26 mouse cellular contexts compared by ENCODE assay signal in the genomic region with DNA sequence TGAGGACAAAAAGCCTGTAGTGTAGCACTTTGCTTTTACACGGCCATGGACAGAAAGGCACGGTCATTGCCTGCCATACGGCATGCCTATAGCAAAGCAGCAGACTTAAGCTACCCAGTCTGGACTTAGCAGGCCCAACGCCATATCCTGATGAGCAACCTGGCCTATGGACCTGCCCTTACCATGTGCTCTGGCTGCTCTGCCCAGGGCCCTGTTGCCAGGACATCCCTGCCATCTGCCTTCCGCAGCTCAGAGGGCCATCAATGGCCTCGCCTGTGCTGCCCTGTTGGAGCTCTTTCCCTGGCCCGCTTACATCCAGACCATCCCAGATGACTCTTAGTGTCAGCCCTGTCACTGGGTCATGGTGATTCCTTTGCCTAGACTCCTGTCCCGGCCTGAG. TPM values are rescaled to one million over a fixed set of nuclear protein-coding genes. Genes with fewer than 3 reads are reported as not detected.
DNase-seq lines count a peak whose midpoint lies in the region; ATAC-seq lines count a peak whose summit lies in the region.
"Had no signal": no experiment of that assay in that cellular context is flagged by ENCODE, and none has a peak within 500 bp of the region (broad histone marks: within the 10 kb centered on the region; RNA-seq: fewer than 3 reads in every experiment).

No protein-coding gene starts in this region.

- no peak overlapping the region for H3K4me2 ChIP-seq in intestine, embryonic 15.5 days (replicated peaks)
- H3K4me2 ChIP-seq: embryonic facial prominence, embryonic 15.5 days; hindbrain, embryonic 13.5 days had no signal

- peaks cover 100% of the 10 kb centered on the region for H3K4me1 ChIP-seq in megakaryocyte, embryonic 14.5 days
- peaks cover 6% of the 10 kb centered on the region; the same call in 1 of the 2 replicates for H3K4me1 ChIP-seq in intestine, embryonic 15.5 days (replicated peaks)

- H3K4me3 ChIP-seq in megakaryocyte, embryonic 14.5 days (replicated peaks) = peak overlapping the region; percentile 30
- no peak overlapping the region for H3K4me3 ChIP-seq in intestine, embryonic 15.5 days (replicated peaks)
- H3K4me3 ChIP-seq: embryonic facial prominence, embryonic 15.5 days; erythroblast, embryonic 14.5 days; forebrain, embryonic 10.5 days; gastrocnemius, adult 2 months; hindbrain, embryonic 13.5 days had no signal

- H3K9me3 ChIP-seq in megakaryocyte, embryonic 14.5 days = no peaks in the 10 kb centered on the region
- no peaks in the 10 kb centered on the region for H3K9me3 ChIP-seq in intestine, embryonic 15.5 days
- H3K9me3 ChIP-seq: embryonic facial prominence, embryonic 15.5 days; forebrain, embryonic 10.5 days; hindbrain, embryonic 13.5 days had no signal

- peak; percentile 76 to 86 for DNase-seq in cerebellum, adult 18-20 months
- DNase-seq in cerebellum, adult 9-11 months = peak; percentile 89
- DNase-seq in cerebellum, postnatal 36 days = peak; percentile 73 to 81
- no peak for DNase-seq in thymus, postnatal 4 days
- DNase-seq: adrenal gland, adult 2 months; adrenal gland, postnatal 36 days; embryo, embryonic 11 days; gastrocnemius, adult 2 months; gastrocnemius, postnatal 25 days; heart, postnatal 10 days; heart, postnatal 4 days; kidney, adult 8-10 months had no signal

- ATAC-seq in megakaryocyte, adult 5-6 weeks (ENCODE audit: poor library complexity, severe bottlenecking) = no peak
- ATAC-seq in intestine, embryonic 15.5 days = no peak
- ATAC-seq in CD4-positive, CD25-positive, alpha-beta regulatory T cell, adult 4 months = no peak
- ATAC-seq: forebrain, embryonic 14.5 days; intestine, embryonic 16.5 days had no signal

- no peak overlapping the region for H3K9ac ChIP-seq in intestine, embryonic 15.5 days
- H3K9ac ChIP-seq: embryonic facial prominence, embryonic 15.5 days; hindbrain, embryonic 13.5 days had no signal

- H3K36me3 ChIP-seq in megakaryocyte, embryonic 14.5 days (replicated peaks; ENCODE audit: low read length) = peaks cover 99% of the 10 kb centered on the region
- no peaks in the 10 kb centered on the region for H3K36me3 ChIP-seq in intestine, embryonic 15.5 days
- H3K36me3 ChIP-seq: embryonic facial prominence, embryonic 15.5 days; forebrain, embryonic 10.5 days had no signal

- no peaks in the 10 kb centered on the region for H3K27me3 ChIP-seq in megakaryocyte, embryonic 14.5 days (replicated peaks)
- H3K27me3 ChIP-seq in intestine, embryonic 15.5 days (replicated peaks) = no peaks in the 10 kb centered on the region
- H3K27me3 ChIP-seq: embryonic facial prominence, embryonic 15.5 days; hindbrain, embryonic 13.5 days had no signal

- no peak overlapping the region for H3K27ac ChIP-seq in intestine, embryonic 15.5 days
- H3K27ac ChIP-seq: embryonic facial prominence, embryonic 15.5 days; gastrocnemius, adult 2 months had no signal

- WGBS in intestine, embryonic 15.5 days = 94% methylated on average over 8 of the region's 8 CpGs

RNA-seq across cellular contexts. Expression of gene Rsph14, which starts 31.0 kb away (rescaled TPM):
- not detected in 2 replicates for polyA plus RNA-seq in megakaryocyte, embryonic 14.5 days (2012; ENCODE audit: insufficient read depth, low replicate concordance)
- not detected in 2 replicates for total RNA-seq in megakaryocyte, adult 5-6 weeks (2015)
- not detected in 2 replicates for total RNA-seq in megakaryocyte, adult 5-6 weeks (2017)
- not detected in 2 replicates for polyA plus RNA-seq in intestine, embryonic 15.5 days (2015; fragmentation: Nextera tagmentation; extraction: Ambion mirVana)
- polyA plus RNA-seq in CD4-positive, CD25-positive, alpha-beta regulatory T cell, adult 4 months (2017; shearing (Covaris generic)) = not detected
- total RNA-seq: common myeloid progenitor, adult 5-6 weeks; gastrocnemius, adult 2 months; gastrocnemius, postnatal 25 days; granulocyte monocyte progenitor cell, adult 5-6 weeks; heart, postnatal 10 days; heart, postnatal 4 days had no signal
- polyA plus RNA-seq: adrenal gland, adult 2 months; embryonic facial prominence, embryonic 11.5 days; erythroblast, embryonic 14.5 days; forebrain, embryonic 10.5 days; forebrain, embryonic 14.5 days; heart, embryonic 14.5 days; intestine, embryonic 16.5 days had no signal

RNA-seq across cellular contexts. Expression of gene Gnaz, which starts 34.4 kb away (rescaled TPM):
- 224 and 350 TPM in 2 replicates for polyA plus RNA-seq in megakaryocyte, embryonic 14.5 days (2012; ENCODE audit: insufficient read depth, low replicate concordance)
- total RNA-seq in megakaryocyte, adult 5-6 weeks (2015) = 0.11 TPM in 1 of 2 replicates, not detected in the other
- 0.18 TPM in 1 of 2 replicates, not detected in the other for total RNA-seq in megakaryocyte, adult 5-6 weeks (2017)
- 3.5 and 3.6 TPM in 2 replicates for polyA plus RNA-seq in intestine, embryonic 15.5 days (2015; fragmentation: Nextera tagmentation; extraction: Ambion mirVana)
- not detected for polyA plus RNA-seq in CD4-positive, CD25-positive, alpha-beta regulatory T cell, adult 4 months (2017; shearing (Covaris generic))

RNA-seq across cellular contexts. Expression of gene Rab36, which starts 35.5 kb away (rescaled TPM):
- polyA plus RNA-seq in megakaryocyte, embryonic 14.5 days (2012; ENCODE audit: insufficient read depth, low replicate concordance) = 0.85 and 5.4 TPM in 2 replicates
- 7.6 and 7.7 TPM in 2 replicates for total RNA-seq in megakaryocyte, adult 5-6 weeks (2015)
- 2.0 and 2.9 TPM in 2 replicates for total RNA-seq in megakaryocyte, adult 5-6 weeks (2017)
- 5.6 and 7.0 TPM in 2 replicates for polyA plus RNA-seq in intestine, embryonic 15.5 days (2015; fragmentation: Nextera tagmentation; extraction: Ambion mirVana)
- polyA plus RNA-seq in CD4-positive, CD25-positive, alpha-beta regulatory T cell, adult 4 months (2017; shearing (Covaris generic)) = 1 to 10 TPM in 1 of 2 experiments, under 1 TPM in 1; 0.54 to 1.8 TPM
- polyA plus RNA-seq: erythroblast, embryonic 14.5 days had no signal

RNA-seq across cellular contexts. Expression of gene Bcr, which starts 59.0 kb away (rescaled TPM):
- polyA plus RNA-seq in megakaryocyte, embryonic 14.5 days (2012; ENCODE audit: insufficient read depth, low replicate concordance) = 20.8 and 30.9 TPM in 2 replicates
- 14.1 and 14.5 TPM in 2 replicates for total RNA-seq in megakaryocyte, adult 5-6 weeks (2015)
- 9.1 and 14.5 TPM in 2 replicates for total RNA-seq in megakaryocyte, adult 5-6 weeks (2017)
- 11.7 and 12.9 TPM in 2 replicates for polyA plus RNA-seq in intestine, embryonic 15.5 days (2015; fragmentation: Nextera tagmentation; extraction: Ambion mirVana)
- 1 to 10 TPM; 4.4 to 7.0 TPM for polyA plus RNA-seq in CD4-positive, CD25-positive, alpha-beta regulatory T cell, adult 4 months (2017; shearing (Covaris generic))

Comparison
In these comparisons a context has a peak if more than half of its experiments do, and no peak if none do; other contexts are left out.
1. RNA of gene Gnaz, which starts 34.4 kb away (polyA plus RNA-seq): 224 to 350 TPM in megakaryocyte, embryonic 14.5 days; 3.5 to 3.6 TPM in intestine, embryonic 15.5 days and not detected in CD4-positive, CD25-positive, alpha-beta regulatory T cell, adult 4 months; every median in the first group is over 10 times any median in the second.